Mouse (Mus musculus) bone marrow, adult 2 months (tissue): Measurements from ENCODE around the gene Cep72.

ENCODE experiments used
- CTCF ChIP-seq: fragments of 200-500 bp; IDR thresholded peaks from 2 replicates; pipeline ENCODE4 v1.5.1; 2011; ENCODE audit warnings: low read length, control low read depth; ENCODE audit not compliant: control insufficient read depth, insufficient read depth
- POLR2A ChIP-seq: fragments of 200-500 bp; IDR thresholded peaks from 2 replicates; pipeline ENCODE4 v1.6.1; 2011; ENCODE audit warnings: low read depth, mild to moderate bottlenecking, control low read depth, low read length, borderline replicate concordance; ENCODE audit not compliant: control insufficient read depth

DNA sequence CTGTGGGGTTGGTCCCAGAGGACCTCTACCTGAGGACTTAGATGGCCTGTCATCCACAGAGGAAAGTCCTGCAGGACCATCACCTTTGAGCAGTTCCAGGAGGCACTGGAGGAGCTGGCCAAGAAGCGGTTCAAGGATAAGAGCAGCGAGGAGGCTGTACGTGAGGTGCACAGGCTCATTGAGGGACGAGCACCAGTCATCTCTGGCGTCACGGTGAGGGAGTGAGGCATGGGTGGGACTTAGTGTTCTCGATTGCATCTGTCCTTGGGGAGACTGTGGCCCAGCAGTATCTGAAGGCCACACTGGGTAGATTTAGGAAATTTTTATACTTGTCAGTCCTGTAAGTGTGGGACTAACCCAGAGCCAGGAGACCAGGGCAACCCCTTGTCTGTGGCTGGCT, 31.4 kb downstream of the Cep72 start:
- no peak for TF ChIP-seq CTCF
- no peak for TF ChIP-seq POLR2A
